Mouse (Mus musculus) adrenal gland, postnatal 36 days (tissue): ENCODE measurements around the gene Abcg2. TPM values are rescaled to one million over a fixed set of nuclear protein-coding genes. Genes with fewer than 3 reads are reported as not detected.
A peak's percentile ranks its signal among the peaks of the same experiment; 100 is the strongest.
"Not testable (repeated sequence)": the region's sequence is repeated elsewhere in the genome, so short reads cannot be mapped to it uniquely, and the experiment has no call there.

Experiments used
- DNase-seq, 2 experiments: peaks; one replicate each; pipeline ENCODE4 v3.0.0; 2021; ENCODE audit warnings: mixed read lengths in 1 of 2
- long read RNA-seq, 2 experiments: library from polyadenylated mRNA; stranded (forward); transcript quantifications; one replicate each; pipeline ENCODE4 v2.0.0; 2021; ENCODE audit warnings: borderline sequencing depth in 2 of 2
- total RNA-seq, 2 experiments: library from RNA; stranded (reverse); gene quantifications; 2 replicates each; pipeline ENCODE4 v1.2.3; 2021

The Abcg2 gene
- 10 to 100 TPM; 26.9 to 36.5 TPM for total RNA-seq
- long read RNA-seq, experiment 1, full-length matches to known transcripts: 9 of 16 reads
- long read RNA-seq, experiment 1, partial matches to known transcripts: 2 of 16 reads
- long read RNA-seq, experiment 1, other reads (novel, unspliced or antisense): 5 of 16 reads
- long read RNA-seq, experiment 2, full-length matches to known transcripts: 4 of 8 reads
- long read RNA-seq, experiment 2, partial matches to known transcripts: 0 of 8 reads
- long read RNA-seq, experiment 2, other reads (novel, unspliced or antisense): 4 of 8 reads

DNA sequence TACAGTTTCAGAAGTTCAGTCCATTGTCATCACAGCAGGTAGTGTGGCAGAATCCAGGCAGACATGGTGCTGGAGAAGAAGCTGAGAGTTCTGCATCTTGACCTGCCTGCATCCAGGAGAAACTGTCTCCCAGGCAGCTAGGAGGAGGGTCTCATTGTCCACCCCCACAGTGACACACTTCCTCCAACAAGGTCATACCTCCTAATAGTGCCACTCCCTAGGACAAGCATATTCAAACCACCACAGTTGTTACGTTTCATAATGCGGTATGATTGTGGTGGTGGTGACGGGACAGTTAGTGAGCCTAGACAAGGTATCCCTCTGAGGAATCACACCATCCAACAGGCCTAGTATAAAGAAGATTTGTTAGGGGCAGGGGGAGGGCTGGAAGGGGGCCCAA, at the start of gene Abcg2:
Gene Abcg2 (plus strand): TSS at position 301 of the 400 bp plus-strand sequence.
- DNase-seq: not testable (repeated sequence)

DNA sequence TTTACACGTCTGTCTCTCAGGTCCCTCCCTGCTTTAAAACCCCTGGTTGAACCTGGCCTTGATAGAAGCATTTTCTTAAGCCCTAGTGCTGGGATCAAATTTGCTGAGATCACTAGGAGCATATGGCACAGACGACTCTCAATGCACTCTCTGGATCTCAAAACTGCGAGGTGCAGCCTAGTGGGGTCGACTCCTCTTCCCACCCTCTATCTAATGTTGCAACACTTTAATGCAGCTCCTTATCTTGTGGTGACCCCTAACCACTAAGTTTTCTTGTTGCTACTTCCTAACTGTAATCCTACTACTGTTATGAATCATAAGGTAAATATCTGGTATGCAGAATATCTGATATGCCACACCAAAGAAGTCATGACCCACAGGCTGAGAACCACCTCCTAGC, 44.1 kb upstream of the Abcg2 start:
- DNase-seq: not testable (repeated sequence)

DNA sequence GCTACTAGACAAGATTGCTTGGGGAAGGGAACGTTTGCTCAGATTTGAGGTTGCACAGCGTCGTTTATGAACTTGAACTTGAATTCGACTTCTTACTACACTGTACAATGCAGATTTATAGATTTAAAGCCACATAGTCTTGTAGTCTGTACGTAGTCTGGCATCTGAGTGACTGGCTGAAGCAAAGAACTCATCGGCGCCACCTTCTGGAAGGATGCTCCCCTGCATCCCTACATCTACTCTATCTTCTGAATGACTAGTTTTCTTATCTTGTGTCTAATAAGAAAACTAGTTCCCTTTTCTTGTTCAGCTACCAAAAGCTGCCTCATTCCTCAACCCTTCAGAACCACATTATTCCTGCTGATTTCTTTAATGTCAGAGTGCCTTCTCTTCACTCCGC, 41.5 kb upstream of the Abcg2 start:
- peak; percentile 44 to 61 for DNase-seq

DNA sequence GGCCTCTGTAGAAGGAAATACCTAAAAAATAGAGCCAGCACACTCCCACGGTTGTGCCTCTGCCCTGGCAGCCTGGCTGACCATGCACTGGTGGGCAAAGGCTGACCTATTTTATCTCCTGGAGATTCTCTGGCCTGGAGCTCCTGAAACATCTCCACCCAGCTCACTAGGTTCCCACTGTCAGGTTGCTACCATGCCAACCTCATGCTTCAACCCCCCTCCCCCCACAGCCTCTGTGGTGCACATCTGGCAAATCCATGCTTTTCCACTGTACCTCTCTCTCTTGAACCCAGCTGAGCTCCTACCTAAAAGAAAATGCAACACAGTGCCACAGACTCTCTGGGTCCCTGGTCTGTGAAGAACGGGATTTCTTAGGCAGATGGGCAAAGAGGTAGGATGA, 39.4 kb upstream of the Abcg2 start:
- not testable (repeated sequence) for DNase-seq

DNA sequence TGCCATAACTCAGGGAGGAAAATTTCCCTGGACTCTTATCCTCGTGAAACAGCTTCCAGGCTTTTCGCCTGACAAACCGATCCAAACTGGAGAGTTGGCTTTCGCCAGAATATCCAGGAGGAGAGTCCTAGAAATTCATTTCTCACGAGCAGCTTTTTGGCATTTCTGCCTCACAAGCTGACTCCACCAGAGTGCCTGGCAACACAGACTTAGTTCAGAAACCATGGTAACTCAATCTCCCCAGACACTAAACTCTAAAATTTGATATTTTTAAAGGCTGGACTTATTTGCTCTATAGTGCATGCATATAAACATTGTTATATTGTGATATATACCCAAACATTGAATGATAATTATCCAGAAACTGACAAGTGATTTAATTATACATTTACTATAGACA, 38.3 kb upstream of the Abcg2 start:
- DNase-seq: not testable (repeated sequence)

DNA sequence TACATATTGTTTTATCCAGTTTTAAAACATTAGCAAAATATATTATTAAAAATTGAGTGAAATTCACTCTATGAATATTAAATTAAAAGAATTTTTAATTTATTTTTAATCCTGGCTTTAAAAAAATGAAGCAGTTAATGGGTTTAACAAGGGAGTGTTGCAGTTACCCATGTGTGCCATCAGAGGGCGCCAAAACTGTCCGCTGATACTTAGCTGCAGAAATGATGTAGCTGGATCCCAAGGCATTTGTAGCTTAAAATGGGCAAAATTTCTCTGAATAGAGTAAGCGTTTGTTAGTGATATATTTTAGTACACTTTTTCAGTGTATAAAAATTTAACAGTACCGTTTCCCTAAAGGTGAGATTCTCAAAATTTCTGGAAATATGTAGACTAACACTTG, 37.5 kb upstream of the Abcg2 start:
- DNase-seq: peak; percentile 48 to 72

DNA sequence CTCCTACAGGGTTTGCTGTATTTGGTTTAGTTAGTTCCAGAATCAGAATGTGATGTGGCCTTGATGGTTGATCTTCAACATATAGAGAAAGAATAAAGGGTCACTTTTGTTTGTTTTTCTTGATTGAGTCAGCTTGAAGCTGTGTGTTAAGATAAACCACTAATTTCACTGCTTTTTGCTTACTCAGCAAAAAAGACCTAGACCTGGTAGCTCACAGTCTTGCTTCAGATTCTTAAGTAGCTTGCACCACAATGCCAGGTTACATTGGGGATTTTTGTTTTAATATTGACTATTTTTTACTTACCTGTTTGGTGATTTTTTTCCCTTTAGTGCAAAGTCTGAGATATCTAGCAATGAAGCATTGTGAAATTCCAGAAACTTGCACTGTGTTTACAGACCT, 30.5 kb upstream of the Abcg2 start:
- DNase-seq: not testable (repeated sequence)

DNA sequence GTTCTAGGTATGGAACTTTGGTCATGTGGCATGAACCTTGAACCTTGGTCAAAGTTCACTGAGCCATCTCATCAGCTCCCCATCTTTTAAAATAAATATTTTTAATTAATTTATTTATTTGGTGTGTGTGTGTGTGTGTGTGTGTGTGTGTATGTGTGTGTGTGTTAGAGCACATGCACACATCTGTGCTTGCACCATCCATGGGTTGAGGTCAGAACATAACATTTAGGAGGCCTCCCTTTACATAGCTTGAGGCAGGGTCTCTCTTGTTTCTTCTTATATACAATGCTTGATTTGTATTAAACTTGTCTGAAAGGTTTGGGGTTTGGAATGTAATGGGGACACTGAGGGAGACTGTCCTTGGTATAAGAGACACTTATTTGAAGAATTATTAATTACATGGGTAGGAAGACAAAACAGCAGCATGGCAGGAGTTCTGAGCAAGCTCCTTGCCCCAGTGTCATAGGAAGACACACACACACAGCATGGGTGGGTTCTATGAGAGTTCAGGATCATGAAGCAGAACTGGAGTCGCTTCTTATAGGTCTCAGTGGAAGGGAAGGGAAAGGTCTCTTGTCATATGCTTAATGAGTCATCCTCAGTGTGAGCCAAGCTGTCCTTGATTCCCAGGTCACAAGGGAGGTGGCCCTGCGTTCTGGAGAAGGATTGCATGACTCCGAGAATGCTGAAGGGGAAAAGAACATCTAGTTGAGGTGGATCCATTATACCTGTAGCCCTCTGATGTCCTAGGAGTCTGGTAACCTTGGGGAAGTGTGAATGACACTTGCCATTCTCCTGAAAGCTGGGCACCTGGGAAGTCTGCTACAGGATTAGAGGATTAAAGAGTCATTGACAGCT, 9.9 kb downstream of the Abcg2 start:
- peak in 1 of 2 experiments; percentile 8 for DNase-seq

DNA sequence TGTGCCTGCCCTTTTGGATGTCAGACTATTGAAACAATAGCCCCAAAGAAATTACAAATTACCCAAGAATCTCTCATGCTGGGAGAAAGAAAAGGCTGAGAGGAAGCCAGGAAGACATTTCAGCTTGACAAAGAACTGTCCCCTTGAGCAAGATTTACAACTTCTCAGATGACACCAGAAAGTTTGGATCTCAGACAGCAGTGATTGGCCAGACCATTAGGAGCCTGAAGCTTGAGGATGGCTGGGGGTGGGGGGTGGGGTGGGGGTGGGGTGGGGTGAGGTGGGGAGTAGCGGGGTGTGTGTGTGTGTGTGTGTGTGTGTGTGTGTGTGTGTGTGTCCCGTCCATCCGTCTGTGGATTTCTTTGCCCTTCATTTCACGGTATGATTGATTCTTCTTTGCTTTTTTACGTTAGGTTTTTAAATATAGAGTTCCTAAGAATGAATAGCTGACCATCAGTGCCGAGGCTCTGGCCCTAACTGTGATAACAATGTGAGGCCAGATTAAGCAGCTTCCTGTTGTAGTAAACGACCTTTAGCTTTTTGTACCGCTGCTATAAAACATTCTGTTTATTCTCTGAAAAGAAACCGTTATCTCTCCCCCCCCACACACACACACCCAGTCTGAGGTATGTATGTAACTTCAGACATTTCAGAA, 11.4 kb downstream of the Abcg2 start:
- DNase-seq: not testable (repeated sequence)

DNA sequence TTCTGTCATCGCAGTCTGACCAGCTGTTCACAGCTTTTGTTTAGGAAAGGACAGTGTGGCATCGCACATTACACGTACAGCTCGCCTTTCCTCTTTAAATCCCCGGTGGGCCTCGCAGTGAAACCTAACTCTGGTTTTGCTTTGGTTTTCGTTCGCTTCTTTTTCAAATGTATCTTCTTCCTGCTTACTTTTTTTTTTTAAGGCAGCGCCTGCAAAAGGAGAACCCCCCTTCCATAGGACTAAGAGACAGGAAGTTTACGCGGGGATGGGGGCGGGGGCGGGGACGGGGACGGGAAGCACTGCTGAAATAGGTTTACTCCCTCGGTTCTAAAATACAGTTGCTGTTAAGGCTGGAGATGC, 12.0 kb downstream of the Abcg2 start:
- peak; percentile 25 to 44 for DNase-seq

DNA sequence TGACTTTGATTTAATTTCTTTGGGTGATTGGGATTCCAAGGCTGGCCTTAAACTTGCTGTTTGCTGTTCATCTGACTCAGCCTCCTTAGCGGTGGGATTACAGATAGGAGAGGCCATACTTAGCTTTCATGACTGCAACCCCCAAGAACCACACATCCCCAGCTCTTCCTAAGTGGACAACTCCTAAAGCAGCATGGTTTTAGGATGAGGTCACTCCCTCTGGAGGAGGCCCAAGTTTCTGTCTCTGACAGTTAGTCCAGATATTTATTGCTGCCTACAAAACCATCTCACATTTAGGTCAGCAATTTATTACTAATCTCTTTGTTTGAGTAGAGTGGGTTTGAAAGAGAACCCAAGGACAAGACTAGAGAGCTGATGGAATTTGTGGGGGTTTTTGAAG, 17.8 kb downstream of the Abcg2 start:
- DNase-seq: peak; percentile 74 to 81

DNA sequence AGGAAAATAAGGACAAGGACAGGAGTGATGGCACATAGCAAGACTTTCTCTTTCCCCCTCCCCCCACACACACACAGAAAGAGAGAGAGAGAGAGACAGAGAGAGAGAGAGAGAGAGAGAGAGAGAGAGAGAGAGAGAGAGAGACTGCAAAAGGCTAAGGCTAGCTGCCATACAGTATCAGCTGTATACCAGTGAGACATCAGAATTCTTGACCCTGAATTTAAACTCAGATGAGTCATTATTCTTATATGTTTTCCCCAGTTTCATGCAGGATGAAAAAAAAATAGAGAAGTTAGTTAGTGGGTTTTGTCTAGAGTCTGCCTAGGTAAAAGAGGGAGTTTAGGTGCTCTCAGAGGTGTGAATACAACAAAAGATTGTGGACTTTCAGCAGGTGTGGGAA, 18.7 kb downstream of the Abcg2 start:
- not testable (repeated sequence) for DNase-seq

DNA sequence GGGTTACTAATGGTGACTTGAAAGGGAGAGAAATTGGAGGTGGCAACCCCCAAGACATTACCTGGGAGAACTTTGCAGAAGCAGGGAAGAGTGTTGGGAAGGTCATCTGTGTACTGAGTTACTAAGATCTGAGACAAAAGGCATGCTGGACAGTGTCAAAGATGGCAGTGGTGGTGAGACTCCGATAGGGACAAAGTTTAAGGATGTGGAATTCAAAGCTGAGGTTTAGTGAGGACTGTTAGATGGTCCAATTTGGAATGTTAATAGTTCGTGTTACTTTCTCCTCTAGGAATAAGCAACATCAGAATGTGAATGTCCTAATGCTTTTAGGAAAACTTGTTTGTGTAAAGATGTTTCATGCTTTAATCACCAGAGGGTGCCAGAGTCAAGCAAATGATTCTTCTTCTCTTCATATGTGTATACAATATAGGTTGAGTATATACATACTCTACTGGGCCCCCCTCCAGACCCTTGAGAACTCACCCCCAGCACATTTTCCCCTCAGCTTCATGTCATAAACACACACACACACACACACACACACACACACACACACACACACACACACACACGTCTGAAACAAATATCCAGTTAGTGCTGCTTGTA, 19.3 kb downstream of the Abcg2 start:
- peak in 1 of 2 experiments; percentile 19 for DNase-seq

DNA sequence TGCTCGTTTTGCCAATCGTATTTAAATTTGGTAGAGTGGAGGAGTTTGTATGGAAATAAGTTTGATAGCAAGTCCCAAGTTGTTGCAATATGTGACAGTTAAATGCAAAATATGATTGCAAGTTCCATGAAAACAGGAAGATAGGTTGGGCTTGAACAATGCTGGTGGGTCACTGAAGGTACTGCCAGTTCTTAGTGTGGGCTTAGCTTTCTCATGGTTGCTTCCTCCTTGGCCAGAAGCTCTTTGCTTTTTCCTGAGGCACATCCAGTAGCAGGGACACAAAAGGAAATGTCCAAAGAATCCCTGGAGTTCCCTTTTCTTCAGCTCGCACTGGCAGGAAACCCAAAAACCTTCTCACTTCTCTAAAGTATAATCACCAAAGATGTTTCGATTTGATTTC, 22.3 kb downstream of the Abcg2 start:
- DNase-seq: peak; percentile 2 to 7

DNA sequence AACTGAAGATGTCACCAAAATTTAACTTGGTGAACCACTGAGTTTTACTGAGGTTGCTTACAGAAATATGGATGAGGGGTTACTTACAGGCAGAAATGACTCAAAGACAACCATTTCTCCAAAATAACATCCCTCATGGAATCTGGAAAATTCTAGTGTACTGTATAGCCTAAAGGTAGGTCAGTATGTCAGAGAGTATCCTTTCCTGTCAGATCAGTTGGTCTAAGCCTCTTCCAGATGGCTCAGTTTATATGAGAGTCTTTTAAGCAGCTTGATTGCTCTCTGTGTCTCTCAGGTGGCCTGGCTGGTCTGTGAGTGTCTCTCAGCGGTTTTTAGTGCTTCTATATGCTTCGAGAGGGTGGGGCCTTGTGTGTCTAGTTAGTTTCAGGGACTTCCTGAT, 24.1 kb downstream of the Abcg2 start:
- no peak for DNase-seq

DNA sequence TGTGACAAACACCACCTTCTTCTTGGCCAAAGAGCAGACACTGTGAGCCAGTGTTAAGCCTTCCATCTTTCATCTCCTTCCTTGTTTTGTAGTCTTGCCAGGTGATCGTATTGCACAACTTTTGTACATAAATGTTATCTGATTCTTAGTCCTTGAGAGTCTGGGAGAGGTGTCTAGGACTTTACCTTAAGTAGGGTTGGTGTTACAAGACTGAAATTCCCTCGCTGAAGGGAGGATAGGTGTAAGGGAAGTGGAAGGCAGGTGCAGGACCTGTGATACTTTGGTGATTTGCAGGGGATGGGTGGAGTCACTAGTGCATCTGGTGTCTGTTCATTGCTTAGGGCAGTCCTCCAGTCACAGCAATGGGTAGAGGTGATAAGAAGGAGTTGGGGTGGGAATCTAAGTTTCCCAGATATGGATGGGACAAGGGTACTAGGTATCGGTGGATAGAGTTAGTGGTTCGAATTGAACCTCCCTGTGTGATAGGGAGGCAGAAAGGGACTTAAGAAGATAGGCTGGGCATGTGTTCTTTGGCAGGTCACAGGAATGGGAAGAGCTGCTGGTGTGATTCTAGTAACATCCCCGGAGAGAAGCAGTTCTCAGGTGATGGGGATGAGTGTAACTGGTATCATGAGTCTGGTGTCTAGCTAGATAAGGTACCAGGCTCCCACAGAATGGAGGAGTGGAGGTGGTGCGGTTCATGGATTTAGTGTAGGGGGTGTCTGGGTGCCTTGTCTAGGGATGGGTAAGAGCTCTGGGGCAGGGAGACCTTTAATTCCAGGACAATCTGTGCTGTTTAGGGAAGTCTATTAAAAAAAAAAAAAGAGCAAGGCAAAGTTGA, 25.8 kb downstream of the Abcg2 start:
- DNase-seq: no peak

DNA sequence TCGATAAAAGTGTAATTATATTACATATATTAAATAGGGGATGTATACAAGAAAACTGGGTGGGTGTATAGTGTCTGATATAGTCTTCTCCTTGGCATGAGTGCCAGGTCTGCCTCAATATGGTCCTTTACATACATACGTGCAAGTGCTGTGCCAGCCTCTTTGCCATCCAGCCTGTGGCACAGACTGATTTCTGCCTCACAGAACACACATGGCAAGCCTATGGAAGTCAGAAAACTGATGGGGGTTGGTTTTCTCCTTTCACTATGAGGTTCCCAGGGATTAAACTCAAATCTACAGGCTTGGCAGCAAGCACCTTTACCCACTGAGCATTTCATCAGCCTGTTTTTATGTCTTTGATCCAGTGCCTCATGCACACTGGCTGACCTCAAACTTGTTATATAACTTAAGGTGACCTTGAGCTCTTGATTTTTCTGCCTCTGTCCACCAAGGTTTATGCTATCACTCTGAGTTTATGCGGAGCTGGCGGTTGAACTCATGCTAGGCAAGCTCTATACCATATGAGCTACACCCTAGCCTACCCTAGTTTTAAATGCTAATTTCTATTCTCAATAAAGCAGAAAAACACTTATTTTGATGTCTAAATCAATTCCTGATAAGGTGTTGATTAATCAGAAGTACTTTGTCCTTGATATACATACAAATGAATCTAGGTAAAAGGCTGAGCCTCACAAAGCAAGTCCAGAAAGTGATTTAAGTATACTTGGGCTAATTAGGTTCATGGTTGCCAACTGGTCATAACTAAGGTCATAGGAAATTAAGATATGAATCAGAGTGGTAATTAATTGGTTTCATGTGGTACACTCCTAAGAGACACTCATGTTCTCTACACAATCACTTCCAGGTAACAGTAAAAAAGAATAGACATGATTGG, 26.7 kb downstream of the Abcg2 start:
- DNase-seq: peak in 1 of 2 experiments; percentile 6

DNA sequence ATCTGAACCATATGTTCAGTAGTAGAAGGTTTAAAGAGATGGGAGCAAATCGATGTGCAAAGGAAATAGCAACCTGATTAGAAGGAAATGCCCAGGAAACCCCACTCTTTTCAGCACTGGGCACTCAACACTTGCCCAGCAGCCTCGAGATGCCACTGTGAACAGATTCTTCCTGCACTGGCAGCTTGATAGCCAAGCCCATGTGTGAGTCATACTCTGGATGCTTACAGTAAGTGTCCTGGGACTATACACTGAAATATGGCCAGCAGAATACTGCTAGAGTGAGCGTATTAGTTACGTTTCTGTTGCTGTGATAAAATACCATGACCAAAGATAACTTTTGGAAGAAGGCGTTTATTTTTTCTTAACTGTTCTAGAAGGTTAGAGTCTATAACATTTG, 39.8 kb downstream of the Abcg2 start:
- no peak for DNase-seq

DNA sequence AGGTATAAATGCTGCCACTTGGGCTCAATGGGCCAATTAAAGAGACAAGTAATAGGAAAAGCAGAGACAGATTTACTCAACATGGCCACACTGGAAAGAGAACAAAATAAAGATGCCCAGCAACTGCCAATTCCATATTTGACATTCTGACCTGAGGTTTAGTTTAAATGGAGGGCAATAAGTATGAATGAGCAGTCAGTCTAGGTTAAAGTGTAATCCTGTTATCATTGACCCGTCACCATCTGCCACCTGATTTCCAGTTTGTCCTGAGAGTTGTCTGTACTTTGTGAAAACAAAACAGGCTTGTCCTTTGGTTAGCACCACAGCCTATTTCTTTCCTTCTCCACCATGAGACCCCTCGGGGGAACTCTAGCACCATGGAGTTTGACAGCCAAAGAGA, 44.9 kb downstream of the Abcg2 start:
- DNase-seq: no peak

DNA sequence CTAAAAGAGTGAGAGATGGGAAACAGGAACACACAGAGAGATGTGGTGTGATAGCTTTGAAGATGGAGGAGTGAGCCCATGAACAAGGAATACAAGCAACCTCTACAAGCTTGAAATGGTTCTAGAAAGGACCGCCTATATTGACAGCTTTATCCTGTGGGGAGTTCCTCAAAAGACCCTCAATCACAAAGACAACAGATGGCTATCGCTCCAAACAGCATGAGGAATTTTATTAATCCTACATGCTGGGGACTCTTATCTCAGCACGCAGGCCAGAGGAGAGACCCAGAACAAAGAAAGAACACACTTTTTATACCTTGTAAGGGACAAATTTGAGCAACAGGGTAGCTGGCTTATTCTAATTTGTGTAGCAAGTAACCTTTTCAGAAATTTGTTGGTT, 48.1 kb downstream of the Abcg2 start:
- DNase-seq: no peak

DNA sequence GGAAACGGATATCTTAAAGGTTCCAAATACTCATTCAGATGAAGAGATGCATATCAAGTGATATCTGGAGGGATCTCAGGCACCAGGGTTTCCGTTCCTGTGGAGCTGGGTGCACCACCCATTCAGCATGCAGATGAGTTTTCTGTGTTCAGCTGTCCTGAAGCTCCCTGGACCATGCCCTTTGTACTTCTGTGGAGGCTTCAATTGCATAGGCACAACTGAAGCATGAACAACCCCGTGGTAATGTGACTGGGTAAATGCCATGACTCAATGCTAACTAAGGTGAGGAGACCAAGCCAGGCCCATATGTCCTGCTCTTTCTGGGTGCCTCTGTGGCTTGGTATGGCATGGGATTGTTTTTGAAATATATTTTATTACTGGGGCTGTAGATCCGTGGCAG, 49.4 kb downstream of the Abcg2 start:
- DNase-seq: no peak
